Mouse (Mus musculus): ENCODE data around the gene Rasgef1b.
"Not testable (repeated sequence)": the region's sequence is repeated elsewhere in the genome, so short reads cannot be mapped to it uniquely, and the experiment has no call there.

The Rasgef1b gene

DNA sequence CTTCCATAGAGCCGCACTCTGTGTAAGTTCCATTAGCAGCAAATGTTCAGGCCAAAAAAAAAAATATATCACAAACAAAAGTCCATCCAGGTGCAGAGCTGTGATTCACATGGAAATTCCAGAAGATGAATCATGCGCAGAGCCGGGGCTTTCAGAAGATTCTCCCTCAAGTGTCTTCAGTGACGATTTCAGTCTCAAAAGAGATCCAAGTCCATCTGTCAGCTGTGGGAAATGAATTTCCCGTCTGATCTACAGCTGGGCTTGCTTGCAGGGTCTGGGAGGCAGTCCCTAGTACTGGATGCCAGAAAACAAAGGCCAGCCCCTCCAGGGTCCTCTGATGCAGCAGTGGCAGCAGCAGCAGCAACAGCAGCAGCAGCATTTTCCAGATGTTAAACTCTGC is 510.5 kb downstream of the Rasgef1b start:
- no peak for DNase-seq (ENCODE audit: low spot score in 2 of 2)

DNA sequence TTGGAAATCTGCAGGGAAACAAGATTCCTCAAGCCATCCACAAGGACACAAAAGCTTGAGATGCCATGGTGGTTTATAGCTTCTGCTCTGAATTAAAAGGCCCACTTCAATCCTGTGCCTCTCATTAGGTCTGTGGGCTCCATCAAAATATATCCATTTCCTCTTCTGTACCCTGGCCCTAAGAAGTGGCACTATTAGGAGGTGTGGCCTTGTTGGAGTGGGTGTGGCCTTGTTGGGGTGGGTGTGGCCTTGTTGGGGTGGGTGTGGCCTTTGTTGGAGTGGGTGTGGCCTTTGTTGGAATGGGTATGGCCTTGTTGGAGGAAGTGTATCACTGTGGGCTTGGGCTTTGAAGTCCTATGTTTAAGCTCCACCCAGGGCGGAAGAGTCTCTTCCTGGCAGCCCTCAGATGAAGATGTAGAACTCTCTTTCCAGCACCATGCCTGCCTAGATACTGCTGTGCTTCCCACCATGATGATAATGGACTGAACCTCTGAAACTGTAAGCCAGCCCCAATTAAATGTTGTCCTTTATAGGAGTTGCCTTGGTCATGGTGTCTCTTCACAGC is 512.2 kb downstream of the Rasgef1b start:
- not testable (repeated sequence) for DNase-seq (ENCODE audit: low spot score in 2 of 2)

DNA sequence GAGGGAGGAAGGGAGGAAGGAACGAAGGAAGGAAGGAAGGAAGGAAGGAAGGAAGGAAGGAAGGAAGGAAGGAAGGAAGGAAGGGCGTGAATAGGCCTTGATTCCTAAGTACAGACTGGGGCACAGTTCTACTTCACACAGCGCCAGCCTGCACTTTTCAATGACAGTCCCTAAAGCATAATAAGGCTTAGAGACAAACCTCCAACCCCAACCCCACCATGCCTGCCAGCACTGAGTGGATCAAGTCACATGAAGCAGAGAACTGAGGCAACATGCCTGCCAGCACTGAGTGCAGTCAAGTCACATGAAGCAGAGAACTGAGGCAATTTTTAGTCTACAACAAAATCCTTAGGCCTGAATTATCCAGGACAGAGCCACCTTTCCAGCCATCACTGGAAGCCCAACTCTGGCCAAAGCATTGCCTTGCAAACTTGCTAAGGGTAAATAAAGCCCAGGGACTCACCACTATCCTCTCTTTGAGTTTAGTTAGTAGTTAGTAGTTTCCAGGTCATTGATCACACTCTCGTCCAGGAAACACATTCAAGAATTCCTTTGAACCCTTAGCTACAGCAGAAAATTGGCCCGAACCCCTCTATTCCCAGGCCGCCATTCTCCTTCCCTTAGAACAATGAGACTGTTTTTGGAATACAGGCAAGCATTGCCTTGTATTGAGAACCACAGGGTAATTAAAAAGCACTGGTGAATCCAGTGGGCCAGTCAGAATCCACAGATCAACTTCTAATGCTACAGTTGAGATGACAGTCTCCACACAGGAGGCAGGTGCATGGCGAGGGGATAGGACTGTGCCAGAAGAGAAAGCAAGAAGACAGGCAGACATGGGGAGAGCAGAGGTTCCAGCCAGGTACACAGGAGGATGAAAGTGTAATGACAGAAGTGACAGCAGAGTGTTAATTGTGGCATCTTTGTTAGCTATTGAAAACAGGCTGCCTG is 513.4 kb downstream of the Rasgef1b start:
- DNase-seq (ENCODE audit: low spot score in 2 of 2): no peak

DNA sequence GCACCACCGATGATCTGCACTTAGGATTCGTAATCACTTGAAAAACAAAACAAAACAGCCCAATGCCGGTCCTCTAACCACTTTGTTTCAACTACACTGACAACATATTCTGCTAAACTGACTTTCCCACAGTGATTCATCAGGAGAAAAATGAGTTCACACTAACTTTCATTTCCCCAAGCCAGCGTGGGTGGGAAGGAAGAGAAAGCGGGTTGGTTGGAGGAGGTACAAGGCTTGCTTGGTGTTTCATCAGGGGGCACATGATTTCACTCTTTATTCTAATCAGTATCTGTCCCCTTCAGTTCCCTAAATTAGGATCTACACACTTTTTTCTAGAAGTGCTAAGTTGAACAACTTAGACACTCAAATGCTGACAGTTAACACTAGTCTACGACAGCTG is 514.5 kb downstream of the Rasgef1b start:
- DNase-seq (ENCODE audit: low spot score in 2 of 2): peak; percentile 52 to 57

GRCm38 (mm10) chr5:99213211-99213610 is 515.7 kb downstream of the Rasgef1b start:
- no peak for DNase-seq (ENCODE audit: low spot score in 2 of 2)

DNA sequence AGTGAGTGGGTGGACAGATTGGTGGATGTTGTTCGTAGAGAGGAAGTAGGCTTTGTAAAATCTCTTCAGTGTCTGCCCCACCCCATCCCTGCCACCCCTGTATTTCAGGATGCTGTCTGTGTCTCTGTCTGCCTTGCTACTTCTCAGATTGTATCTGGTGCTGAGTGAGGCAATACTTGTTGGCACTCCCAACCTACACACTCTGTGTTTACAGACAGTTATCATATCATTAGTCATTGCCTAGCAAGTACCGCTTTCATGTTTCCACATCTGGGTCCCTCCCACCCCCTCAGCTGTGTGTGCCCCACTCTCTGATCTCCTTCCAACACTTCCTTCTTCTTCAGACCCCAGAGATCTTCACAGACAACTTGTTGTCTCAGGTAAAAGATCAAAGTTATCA is 525.4 kb downstream of the Rasgef1b start:
- DNase-seq (ENCODE audit: low spot score in 2 of 2): no peak

GRCm38 (mm10) chr5:99202074-99202837 is 526.6 kb downstream of the Rasgef1b start:
- DNase-seq (ENCODE audit: low spot score in 2 of 2): peak; percentile 67 to 75

DNA sequence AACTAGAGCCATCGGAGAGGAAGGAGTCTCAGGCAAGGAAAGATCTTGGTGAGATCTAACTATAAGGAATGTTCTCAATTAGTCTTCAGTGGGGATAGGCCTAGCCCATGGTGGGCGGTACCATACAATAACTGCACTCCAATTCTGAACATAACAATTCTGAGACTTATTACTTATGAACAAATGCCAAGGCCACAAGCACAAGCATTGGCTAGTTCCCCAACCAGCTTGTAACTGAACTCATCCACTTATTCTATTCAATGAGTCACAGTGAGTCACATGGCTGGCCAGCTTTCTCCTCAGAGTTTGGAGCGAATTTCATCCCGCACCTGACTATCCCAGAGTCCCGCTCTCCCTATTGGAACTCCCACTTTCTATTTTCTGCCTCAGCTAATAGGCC is 533.4 kb downstream of the Rasgef1b start:
- no peak for DNase-seq (ENCODE audit: low spot score in 2 of 2)

- no peak for DNase-seq (ENCODE audit: low spot score in 2 of 2)
These were observed 537.7 kb downstream of the Rasgef1b start for GRCm38 (mm10) chr5:99190941-99191800.

GRCm38 (mm10) chr5:99183637-99184036 is 545.2 kb downstream of the Rasgef1b start:
- DNase-seq (ENCODE audit: low spot score in 2 of 2): no peak

DNA sequence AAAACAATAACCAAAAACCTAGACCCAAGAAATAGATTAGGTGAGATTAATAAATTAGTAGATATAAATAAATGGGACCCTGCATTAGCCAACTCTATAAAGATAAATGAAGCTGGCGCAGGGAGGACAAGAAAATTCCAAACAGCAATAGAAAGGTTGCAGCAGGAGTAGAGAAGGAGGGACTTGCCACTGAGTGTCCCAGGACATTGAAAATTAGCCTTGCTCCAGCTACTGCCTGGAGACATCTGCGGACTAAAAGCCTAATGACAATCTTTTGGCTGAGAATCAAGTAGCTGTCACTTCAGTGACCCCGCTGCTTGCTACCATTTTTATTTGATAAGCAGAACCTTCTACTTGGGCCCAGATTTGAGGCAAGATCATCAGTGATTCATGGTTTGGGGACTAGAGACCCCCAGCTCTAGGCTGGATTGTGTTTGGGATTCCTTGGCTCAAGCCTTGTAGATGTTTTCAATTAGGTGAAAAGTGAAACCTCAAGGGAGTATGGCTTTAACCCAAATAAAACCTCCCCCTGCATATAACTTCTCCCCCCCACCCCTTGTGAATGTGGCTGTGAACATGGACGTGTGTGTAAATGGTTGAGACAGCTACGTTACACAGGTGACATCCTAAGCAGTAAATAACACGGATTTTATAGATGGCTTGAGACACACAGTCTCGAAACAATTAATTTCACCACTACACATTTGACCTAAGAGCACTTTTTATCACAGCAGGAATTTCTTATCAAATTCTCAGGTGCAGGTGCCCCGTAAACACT is 554.1 kb downstream of the Rasgef1b start:
- DNase-seq (ENCODE audit: low spot score in 2 of 2): no peak

GRCm38 (mm10) chr5:99169836-99170235 is 559.0 kb downstream of the Rasgef1b start:
- no peak for DNase-seq (ENCODE audit: low spot score in 2 of 2)

- no peak for DNase-seq (ENCODE audit: low spot score in 2 of 2)
These were observed 561.1 kb downstream of the Rasgef1b start for GRCm38 (mm10) chr5:99167767-99168166.

Data from frontal cortex, postnatal 36 days (tissue).